Mouse (Mus musculus): Measurements from ENCODE around the gene Nmral1. TPM values are rescaled to one million over a fixed set of nuclear protein-coding genes. Genes with fewer than 3 reads are reported as not detected.
A peak's percentile ranks its signal among the peaks of the same experiment; 100 is the strongest.

Nmral1 gene
- polyA plus RNA-seq, 1 experiment from 2014 or later: 30.9 TPM

- ATAC-seq: peak; percentile 83
- peak; percentile 94 for TF ChIP-seq CTCF (IDR thresholded peaks at IDR 0.05)
- POLR2A ChIA-PET: interaction anchor here (0.7 to 2.1 kb wide), 6 partner anchors 13 to 45 kb away, joined by 3 to 10 read pairs (median 3); partner anchors contain the start of gene Pam16
- in situ Hi-C loops (cut with MboI; ENCODE audit: low pct_unique_long_range_greater_than_20kb): loop anchor here (5.0 kb wide), 2 partner anchors 35 to 105 kb away; no protein-coding TSS in a partner anchor
- CTCF ChIA-PET: interaction anchor here (0.7 to 4.3 kb wide), 29 partner anchors 9 to 126 kb away, joined by 3 to 65 read pairs (median 7); partner anchors contain the start of genes Coro7, Dnaja3, Pam16 and Tfap4
- no peaks in the 10 kb centered on the region for H3K27me3 ChIP-seq
- DNase-seq (ENCODE audit: low read depth, low spot score): peak; percentile 57
Measured at GRCm38 (mm10) chr16:4667190-4667808, 51.9 kb downstream of the Nmral1 start.

- DNase-seq (ENCODE audit: low read depth, low spot score): no peak
Measured at GRCm38 (mm10) chr16:4665726-4666125, 53.4 kb downstream of the Nmral1 start.

GRCm38 (mm10) chr16:4663806-4664205 is 55.4 kb downstream of the Nmral1 start:
- no peaks in the 10 kb centered on the region for H3K27me3 ChIP-seq
- ATAC-seq (no peak), DNase-seq (ENCODE audit: low read depth, low spot score) (no peak)
- ChIA-PET POLR2A (no interaction called here), CTCF (no interaction called here)
- no peak for TF ChIP-seq CTCF (IDR thresholded peaks at IDR 0.05)
- in situ Hi-C loops (cut with MboI; ENCODE audit: low pct_unique_long_range_greater_than_20kb): no loop called here

More at GRCm38 (mm10) chr16:4665726-4666125, 53.4 kb downstream of the Nmral1 start:
- no peaks in the 10 kb centered on the region for H3K27me3 ChIP-seq
- in situ Hi-C loops (cut with MboI; ENCODE audit: low pct_unique_long_range_greater_than_20kb): loop anchor here (5.0 kb wide), 2 partner anchors 33 to 103 kb away; no protein-coding TSS in a partner anchor
- TF ChIP-seq CTCF (IDR thresholded peaks at IDR 0.05): no peak
- no peak for ATAC-seq
- ChIA-PET POLR2A (interaction anchor here (1.1 kb wide), 1 partner anchor 12 kb away, joined by 3 read pairs; no protein-coding TSS in a partner anchor), CTCF (interaction anchor here (2.5 to 4.3 kb wide), 4 partner anchors 9 to 56 kb away, joined by 12 to 65 read pairs (median 42); no protein-coding TSS in a partner anchor)

GRCm38 (mm10) chr16:4661605-4662004 is 57.6 kb downstream of the Nmral1 start:
- in situ Hi-C loops (cut with MboI; ENCODE audit: low pct_unique_long_range_greater_than_20kb): no loop called here
- DNase-seq (ENCODE audit: low read depth, low spot score): no peak
- POLR2A ChIA-PET: no interaction called here
- CTCF ChIA-PET: no interaction called here
- ATAC-seq: no peak
- no peak for TF ChIP-seq CTCF (IDR thresholded peaks at IDR 0.05)
- H3K27me3 ChIP-seq: no peaks in the 10 kb centered on the region

Other genes with a start within 250 kb of the Nmral1 start
- 2.0 TPM for gene Srl, start 177.5 kb downstream of the Nmral1 start, polyA plus RNA-seq (2021)
- gene Tfap4, start 159.5 kb downstream of the Nmral1 start, polyA plus RNA-seq (2021): 9.8 TPM
- 87.1 TPM for gene Glis2, start 124.6 kb downstream of the Nmral1 start, polyA plus RNA-seq (2021)
- 57.2 TPM for gene Pam16, start 94.4 kb downstream of the Nmral1 start, polyA plus RNA-seq (2021)
- 74.5 TPM for gene Vasn, start 79.4 kb downstream of the Nmral1 start, polyA plus RNA-seq (2021)
- gene Dnaja3, start 79.4 kb downstream of the Nmral1 start, polyA plus RNA-seq (2021): 84.4 TPM
- gene Coro7, start 39.6 kb downstream of the Nmral1 start, polyA plus RNA-seq (2021): 28.4 TPM
- 104 TPM for gene Hmox2, start 7.0 kb upstream of the Nmral1 start, polyA plus RNA-seq (2021)
- 43.9 TPM for gene Cdip1, start 70.9 kb upstream of the Nmral1 start, polyA plus RNA-seq (2021)
- gene 4930562C15Rik, start 116.1 kb upstream of the Nmral1 start, polyA plus RNA-seq (2021): 0.89 TPM
- 30.2 TPM for gene Ubald1, start 161.0 kb upstream of the Nmral1 start, polyA plus RNA-seq (2021)
- 121 TPM for gene Mgrn1, start 166.9 kb upstream of the Nmral1 start, polyA plus RNA-seq (2021)
- 57.9 TPM for gene Nudt16l1, start 219.4 kb upstream of the Nmral1 start, polyA plus RNA-seq (2021)
- gene Anks3, start 244.8 kb upstream of the Nmral1 start, polyA plus RNA-seq (2021): 58.2 TPM

All from Patski (cell line).